Mouse (Mus musculus) C2C12 (cell line): ENCODE results near the gene Map6. TPM values are rescaled to one million over a fixed set of nuclear protein-coding genes. Genes with fewer than 3 reads are reported as not detected.

ENCODE experiments used
- H3K27me3 ChIP-seq: one replicate; pipeline ENCODE4 v1.6.1; 2011; ENCODE audit not compliant: control insufficient read depth, insufficient read depth, insufficient read length
- H3K36me3 ChIP-seq: one replicate; pipeline ENCODE4 v1.6.1; 2011; ENCODE audit not compliant: control insufficient read depth, insufficient read depth
- H3K4me3 ChIP-seq: one replicate; pipeline ENCODE4 v1.5.1; 2011; ENCODE audit warnings: mild to moderate bottlenecking, control low read depth; ENCODE audit not compliant: poor library complexity, insufficient read depth, severe bottlenecking
- H3K79me2 ChIP-seq: one replicate; pipeline ENCODE4 v1.6.1; 2011; ENCODE audit not compliant: control insufficient read depth, insufficient read depth
- H3K79me3 ChIP-seq: one replicate; pipeline ENCODE4 v1.6.1; 2011; ENCODE audit warnings: low read depth, control low read depth
- H3ac ChIP-seq: one replicate; pipeline ENCODE3; 2011; ENCODE audit warnings: low read depth; ENCODE audit not compliant: control insufficient read depth, insufficient read length
- CEBPB ChIP-seq: IDR thresholded peaks from one replicate; pipeline ENCODE4 v1.6.1; 2011; ENCODE audit warnings: low read depth, mild to moderate bottlenecking, control low read depth, moderate library complexity
- CTCF ChIP-seq: IDR thresholded peaks from one replicate; pipeline ENCODE4 v1.5.1; 2011; ENCODE audit not compliant: control insufficient read depth, insufficient read depth, insufficient read length
- FOSL1 ChIP-seq: IDR thresholded peaks from one replicate; pipeline ENCODE4 v1.8.0; 2011; ENCODE audit warnings: mild to moderate bottlenecking, low read length; ENCODE audit not compliant: poor library complexity, insufficient read depth, severe bottlenecking
- MAX ChIP-seq: IDR thresholded peaks from one replicate; pipeline ENCODE4 v1.6.1; 2011; ENCODE audit warnings: mild to moderate bottlenecking, control low read depth
- MYOD1 ChIP-seq: IDR thresholded peaks from one replicate; pipeline ENCODE4 v1.6.1; 2011; ENCODE audit warnings: low read depth; ENCODE audit not compliant: control insufficient read depth, insufficient read length
- MYOG ChIP-seq: IDR thresholded peaks from one replicate; pipeline ENCODE4 v1.6.1; 2011; ENCODE audit not compliant: control insufficient read depth, insufficient read length; ENCODE audit errors: extremely low read depth
- USF1 ChIP-seq: IDR thresholded peaks from one replicate; pipeline ENCODE4 v1.6.1; 2011; ENCODE audit warnings: low read depth, mild to moderate bottlenecking, control low read depth, moderate library complexity
- long read RNA-seq, 2 experiments: library from polyadenylated mRNA; unstranded; transcript quantifications; one replicate each; pipeline ENCODE4 v2.0.0; 2019 to 2020
- polyA plus RNA-seq: library from polyadenylated mRNA; unstranded; fragments of >200 nt; fragmentation: generic; extraction: Trizol; gene quantifications from one replicate; pipeline ENCODE4 v1.2.1, GENCODE M21; 2012; ENCODE audit warnings: missing spikeins

Gene Map6
- 39.2 TPM for polyA plus RNA-seq
- long read RNA-seq, experiment 1, full-length matches to known transcripts = 68 of 72 reads
- long read RNA-seq, experiment 1, partial matches to known transcripts = 1 of 72 reads
- long read RNA-seq, experiment 1, other reads (novel, unspliced or antisense) = 3 of 72 reads
- long read RNA-seq, experiment 2, full-length matches to known transcripts = 248 of 252 reads
- long read RNA-seq, experiment 2, partial matches to known transcripts = 0 of 252 reads
- long read RNA-seq, experiment 2, other reads (novel, unspliced or antisense) = 4 of 252 reads

GRCm38 (mm10) chr7:99267251-99267896 is at the start of gene Map6:
Map6 (plus strand) TSS chr7:99267447.
- Histone ChIP-seq H3K36me3 (no peaks in the 10 kb centered on the region), H3K79me2 (peaks cover 39% of the 10 kb centered on the region), H3ac (peak within 1 kb of the TSS; percentile 64), H3K27me3 (no peaks in the 10 kb centered on the region), H3K4me3 (peak within 1 kb of the TSS; percentile 43), H3K79me3 (peaks cover 18% of the 10 kb centered on the region)
- TF ChIP-seq MYOD1 (no peak), MYOG (no peak), USF1 (no peak), CEBPB (no peak), MAX (no peak), CTCF (no peak), FOSL1 (no peak)

GRCm38 (mm10) chr7:99224225-99224624 is 43.0 kb upstream of the Map6 start:
- no peak overlapping the region for H3ac ChIP-seq
- no peaks in the 10 kb centered on the region for H3K36me3 ChIP-seq

GRCm38 (mm10) chr7:99224648-99225190 is 42.5 kb upstream of the Map6 start:
- Histone ChIP-seq H3K79me3 (no peaks in the 10 kb centered on the region), H3K36me3 (no peaks in the 10 kb centered on the region), H3K27me3 (no peaks in the 10 kb centered on the region), H3ac (no peak overlapping the region), H3K79me2 (no peaks in the 10 kb centered on the region), H3K4me3 (no peak overlapping the region)
- TF ChIP-seq FOSL1 = no peak
- no peak for TF ChIP-seq MYOG
- no peak for TF ChIP-seq MYOD1
- no peak for TF ChIP-seq USF1
- TF ChIP-seq CEBPB = no peak
- TF ChIP-seq CTCF = no peak
- no peak for TF ChIP-seq MAX

More at GRCm38 (mm10) chr7:99224225-99224624, 43.0 kb upstream of the Map6 start:
- no peaks in the 10 kb centered on the region for H3K27me3 ChIP-seq
- H3K79me2 ChIP-seq = no peaks in the 10 kb centered on the region
- H3K79me3 ChIP-seq = no peaks in the 10 kb centered on the region
- no peak overlapping the region for H3K4me3 ChIP-seq
- TF ChIP-seq FOSL1 (no peak), CTCF (no peak), MYOG (no peak), MYOD1 (no peak), MAX (no peak), CEBPB (no peak), USF1 (no peak)

- no peak for TF ChIP-seq MAX
- H3K27me3 ChIP-seq = no peaks in the 10 kb centered on the region
- H3K36me3 ChIP-seq = no peaks in the 10 kb centered on the region
Measured at GRCm38 (mm10) chr7:99225421-99225820, 41.8 kb upstream of the Map6 start.

GRCm38 (mm10) chr7:99226662-99227061 is 40.6 kb upstream of the Map6 start:
- Histone ChIP-seq H3K27me3 (no peaks in the 10 kb centered on the region), H3K36me3 (no peaks in the 10 kb centered on the region), H3K4me3 (no peak overlapping the region), H3ac (no peak overlapping the region), H3K79me3 (no peaks in the 10 kb centered on the region), H3K79me2 (no peaks in the 10 kb centered on the region)
- peak; percentile 72 for TF ChIP-seq USF1
- peak; percentile 55 for TF ChIP-seq MYOD1
- no peak for TF ChIP-seq FOSL1

More at GRCm38 (mm10) chr7:99225421-99225820, 41.8 kb upstream of the Map6 start:
- H3K4me3 ChIP-seq = no peak overlapping the region
- no peak overlapping the region for H3ac ChIP-seq
- no peaks in the 10 kb centered on the region for H3K79me2 ChIP-seq
- no peaks in the 10 kb centered on the region for H3K79me3 ChIP-seq

- Histone ChIP-seq H3K36me3 (no peaks in the 10 kb centered on the region), H3K27me3 (no peaks in the 10 kb centered on the region), H3K4me3 (no peak overlapping the region), H3K79me3 (no peaks in the 10 kb centered on the region), H3ac (no peak overlapping the region), H3K79me2 (no peaks in the 10 kb centered on the region)
- TF ChIP-seq MYOD1 (no peak), CTCF (no peak), USF1 (no peak), MYOG (no peak), CEBPB (no peak), MAX (no peak), FOSL1 (no peak)
Measured at GRCm38 (mm10) chr7:99227267-99227666, 40.0 kb upstream of the Map6 start.
